Mouse (Mus musculus): ENCODE results near the gene Zfp1. TPM values are rescaled to one million over a fixed set of nuclear protein-coding genes. Genes with fewer than 3 reads are reported as not detected.

Zfp1 gene
- polyA plus RNA-seq, 1 experiment from 2014 or later: 22.0 TPM

DNA sequence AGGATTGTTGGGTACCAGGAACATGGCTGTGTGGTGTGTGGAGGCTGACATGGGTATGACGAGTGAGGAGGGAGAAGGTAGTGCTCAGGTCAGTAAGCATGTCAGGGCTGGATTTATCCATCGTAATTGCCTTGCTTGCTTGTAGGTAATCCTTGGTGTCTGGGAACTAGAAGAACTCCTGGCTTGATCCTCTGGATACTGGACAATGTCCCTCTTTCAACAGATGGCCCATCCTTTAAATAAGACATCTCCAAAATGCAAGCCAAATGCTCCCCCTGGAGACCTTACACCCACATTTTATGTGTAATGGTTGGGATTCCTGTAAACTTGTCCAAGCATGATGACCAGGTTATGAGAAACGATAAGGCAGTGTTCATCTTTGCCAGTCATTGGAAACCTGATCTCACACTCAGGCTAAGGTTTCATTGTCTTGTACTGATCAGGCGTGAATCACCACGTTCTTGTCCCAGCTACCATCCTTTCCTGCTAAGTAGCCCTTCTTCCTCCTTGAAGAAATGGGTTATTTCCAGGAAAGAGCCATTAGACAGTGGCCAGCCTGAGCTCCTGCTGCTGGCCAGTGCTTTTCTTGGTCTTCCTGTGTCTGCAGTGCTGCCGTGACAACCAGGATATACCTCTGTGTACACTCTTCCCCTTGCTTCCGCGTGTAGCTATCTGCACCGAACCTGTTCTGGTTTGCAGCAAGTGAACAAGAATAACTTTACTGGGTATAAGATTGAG is 43.3 kb upstream of the Zfp1 start:
- Histone ChIP-seq H3K36me3 (ENCODE audit: insufficient read depth) (no peaks in the 10 kb centered on the region), H3K4me3 (ENCODE audit: low read depth, low read length) (no peak overlapping the region), H3K27me3 (ENCODE audit: insufficient read depth, low read length) (no peaks in the 10 kb centered on the region), H3K9me3 (ENCODE audit: low read depth, low read length) (no peaks in the 10 kb centered on the region), H3K4me1 (ENCODE audit: insufficient read depth) (peaks cover 30% of the 10 kb centered on the region), H3K4me2 (no peak overlapping the region), H3K9ac (no peak overlapping the region), H3K27ac (ENCODE audit: low read depth) (no peak overlapping the region)
- DNase-seq (no peak), ATAC-seq (ENCODE audit: insufficient read depth) (no peak)
- TF ChIP-seq CTCF (IDR thresholded peaks at IDR 0.05; ENCODE audit: low read depth): no peak
- WGBS: 77% methylated on average over 9 of the region's 9 CpGs

DNA sequence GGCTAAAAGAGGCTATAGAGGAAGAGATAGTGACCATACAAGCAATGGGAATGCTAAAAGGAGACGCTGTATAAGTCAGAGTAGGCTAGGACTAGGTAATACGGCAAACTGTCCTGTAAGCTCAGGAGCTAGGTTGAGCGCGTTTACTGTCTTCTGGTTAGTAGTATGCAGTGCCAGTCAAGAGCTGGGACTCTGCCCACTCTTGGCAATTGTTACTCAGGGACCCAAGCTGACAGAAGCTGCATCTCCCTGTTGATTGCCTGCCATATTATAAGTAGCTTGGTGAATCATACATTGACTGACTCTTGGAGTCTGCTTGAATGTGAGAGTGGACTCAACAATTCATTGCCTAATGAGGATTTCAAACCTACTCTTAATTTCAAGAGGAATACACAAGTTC is 41.2 kb upstream of the Zfp1 start:
- peaks cover 9% of the 10 kb centered on the region for H3K4me1 ChIP-seq (ENCODE audit: insufficient read depth)
- no peak overlapping the region for H3K4me2 ChIP-seq
- H3K4me3 ChIP-seq (ENCODE audit: low read depth, low read length): no peak overlapping the region
- no peaks in the 10 kb centered on the region for H3K36me3 ChIP-seq (ENCODE audit: insufficient read depth)
- 95% methylated on average over 4 of the region's 4 CpGs for WGBS
- DNase-seq: no peak
- no peak for TF ChIP-seq CTCF (IDR thresholded peaks at IDR 0.05; ENCODE audit: low read depth)
- no peak overlapping the region for H3K9ac ChIP-seq
- ATAC-seq (ENCODE audit: insufficient read depth): no peak
- H3K27me3 ChIP-seq (ENCODE audit: insufficient read depth, low read length): no peaks in the 10 kb centered on the region
- H3K27ac ChIP-seq (ENCODE audit: low read depth): no peak overlapping the region
- no peaks in the 10 kb centered on the region for H3K9me3 ChIP-seq (ENCODE audit: low read depth, low read length)

DNA sequence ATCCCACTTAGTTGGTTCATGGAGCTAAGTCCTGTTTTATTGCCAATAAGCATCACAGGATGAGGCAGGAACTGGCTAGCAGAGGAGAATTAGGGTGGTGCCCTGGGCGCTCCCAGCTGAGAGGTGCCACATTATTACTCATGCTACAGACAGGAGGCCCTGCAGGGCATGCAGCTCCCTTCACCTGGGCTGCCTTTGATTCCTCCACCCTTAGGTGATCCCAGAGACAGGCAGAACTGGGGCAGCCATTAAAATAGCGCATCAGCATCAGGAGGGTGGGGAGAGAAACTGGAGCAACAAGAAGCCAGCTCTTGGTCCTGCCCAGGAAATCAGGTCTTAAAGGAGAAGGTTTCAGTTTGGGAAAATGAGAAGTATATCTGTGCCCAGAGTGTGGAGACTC is 38.2 kb upstream of the Zfp1 start:
- Histone ChIP-seq H3K9ac (no peak overlapping the region), H3K4me2 (no peak overlapping the region), H3K4me1 (ENCODE audit: insufficient read depth) (no peaks in the 10 kb centered on the region), H3K4me3 (ENCODE audit: low read depth, low read length) (no peak overlapping the region), H3K27ac (ENCODE audit: low read depth) (no peak overlapping the region), H3K36me3 (ENCODE audit: insufficient read depth) (no peaks in the 10 kb centered on the region), H3K27me3 (ENCODE audit: insufficient read depth, low read length) (no peaks in the 10 kb centered on the region), H3K9me3 (ENCODE audit: low read depth, low read length) (no peaks in the 10 kb centered on the region)
- DNase-seq (no peak), ATAC-seq (ENCODE audit: insufficient read depth) (no peak)
- WGBS: 92% methylated on average over 2 of the region's 2 CpGs
- no peak for TF ChIP-seq CTCF (IDR thresholded peaks at IDR 0.05; ENCODE audit: low read depth)

DNA sequence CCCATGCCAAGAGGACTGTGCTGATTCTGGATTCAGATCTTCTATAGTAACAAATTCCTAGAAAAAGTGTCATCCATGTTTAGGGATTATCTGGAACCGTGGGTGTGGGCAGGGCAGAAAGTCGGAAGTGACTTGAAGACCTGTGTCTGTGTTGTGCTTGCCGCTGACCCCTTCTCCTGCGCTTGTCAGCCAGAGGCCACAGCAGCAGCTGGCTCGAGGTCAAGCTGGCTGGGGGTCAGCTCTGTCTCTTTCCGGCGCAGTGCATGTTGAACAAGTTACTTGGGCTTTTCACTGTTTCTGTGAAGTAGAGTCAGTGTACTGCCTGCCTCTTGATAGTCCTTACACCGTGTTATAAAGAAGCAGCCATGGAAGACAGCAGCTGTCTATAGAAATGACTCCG is 36.2 kb upstream of the Zfp1 start:
- Histone ChIP-seq H3K9me3 (ENCODE audit: low read depth, low read length) (no peaks in the 10 kb centered on the region), H3K4me3 (ENCODE audit: low read depth, low read length) (no peak overlapping the region), H3K27ac (ENCODE audit: low read depth) (no peak overlapping the region), H3K4me2 (no peak overlapping the region), H3K4me1 (ENCODE audit: insufficient read depth) (no peaks in the 10 kb centered on the region), H3K9ac (no peak overlapping the region), H3K36me3 (ENCODE audit: insufficient read depth) (peaks cover 5% of the 10 kb centered on the region), H3K27me3 (ENCODE audit: insufficient read depth, low read length) (no peaks in the 10 kb centered on the region)
- 72% methylated on average over 9 of the region's 9 CpGs for WGBS
- TF ChIP-seq CTCF (IDR thresholded peaks at IDR 0.05; ENCODE audit: low read depth): no peak
- DNase-seq (no peak), ATAC-seq (ENCODE audit: insufficient read depth) (no peak)

DNA sequence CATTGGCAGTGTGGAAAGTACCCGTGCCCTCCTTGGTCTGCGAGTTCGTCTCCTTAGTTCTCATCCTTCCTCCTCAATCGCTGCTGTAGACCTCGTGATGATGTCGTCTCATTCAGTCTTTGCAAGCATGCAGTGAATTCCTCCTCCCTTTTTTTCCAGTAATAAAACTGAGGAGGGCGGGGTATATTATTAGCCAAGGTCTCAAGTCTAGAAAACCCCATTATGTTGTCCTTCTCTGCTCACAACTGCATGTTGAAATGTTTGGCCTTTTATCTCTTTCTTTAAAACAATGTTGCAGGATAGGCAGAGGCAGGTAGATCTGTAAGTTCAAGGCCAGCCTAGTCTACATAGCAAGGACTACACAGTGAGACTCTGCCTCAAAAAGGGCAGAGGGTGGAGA is 35.8 kb upstream of the Zfp1 start:
- Histone ChIP-seq H3K27ac (ENCODE audit: low read depth) (no peak overlapping the region), H3K4me1 (ENCODE audit: insufficient read depth) (no peaks in the 10 kb centered on the region), H3K9ac (no peak overlapping the region), H3K27me3 (ENCODE audit: insufficient read depth, low read length) (no peaks in the 10 kb centered on the region), H3K4me2 (no peak overlapping the region), H3K4me3 (ENCODE audit: low read depth, low read length) (no peak overlapping the region), H3K36me3 (ENCODE audit: insufficient read depth) (peaks cover 9% of the 10 kb centered on the region), H3K9me3 (ENCODE audit: low read depth, low read length) (no peaks in the 10 kb centered on the region)
- TF ChIP-seq CTCF (IDR thresholded peaks at IDR 0.05; ENCODE audit: low read depth): no peak
- no peak for ATAC-seq (ENCODE audit: insufficient read depth)
- DNase-seq: no peak
- 90% methylated on average over 7 of the region's 7 CpGs for WGBS

DNA sequence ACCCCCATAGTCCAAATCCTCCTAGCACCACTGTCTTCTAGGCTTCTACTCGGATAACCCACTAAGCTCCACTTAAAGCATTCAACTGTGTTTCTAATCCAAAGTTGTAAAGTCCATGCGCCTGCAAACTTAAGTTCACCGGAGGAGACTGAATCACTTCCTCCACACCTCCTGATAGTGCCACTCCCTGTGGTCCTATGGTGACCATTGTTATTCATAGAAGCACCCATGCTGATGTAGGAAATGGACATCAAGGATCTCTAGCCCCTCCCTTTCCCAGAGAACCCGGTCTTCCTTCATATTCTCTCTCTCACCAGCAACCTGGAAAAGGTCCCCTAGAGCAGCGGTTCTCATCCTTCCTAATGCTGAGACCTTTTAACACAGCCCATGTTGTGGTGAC is 30.0 kb upstream of the Zfp1 start:
- Histone ChIP-seq H3K27ac (ENCODE audit: low read depth) (no peak overlapping the region), H3K4me2 (no peak overlapping the region), H3K9me3 (ENCODE audit: low read depth, low read length) (no peaks in the 10 kb centered on the region), H3K27me3 (ENCODE audit: insufficient read depth, low read length) (no peaks in the 10 kb centered on the region), H3K4me3 (ENCODE audit: low read depth, low read length) (no peak overlapping the region), H3K4me1 (ENCODE audit: insufficient read depth) (no peaks in the 10 kb centered on the region), H3K9ac (no peak overlapping the region), H3K36me3 (ENCODE audit: insufficient read depth) (peaks cover 18% of the 10 kb centered on the region)
- no peak for TF ChIP-seq CTCF (IDR thresholded peaks at IDR 0.05; ENCODE audit: low read depth)
- DNase-seq (no peak), ATAC-seq (ENCODE audit: insufficient read depth) (no peak)
- 80% methylated on average over 5 of the region's 5 CpGs for WGBS

DNA sequence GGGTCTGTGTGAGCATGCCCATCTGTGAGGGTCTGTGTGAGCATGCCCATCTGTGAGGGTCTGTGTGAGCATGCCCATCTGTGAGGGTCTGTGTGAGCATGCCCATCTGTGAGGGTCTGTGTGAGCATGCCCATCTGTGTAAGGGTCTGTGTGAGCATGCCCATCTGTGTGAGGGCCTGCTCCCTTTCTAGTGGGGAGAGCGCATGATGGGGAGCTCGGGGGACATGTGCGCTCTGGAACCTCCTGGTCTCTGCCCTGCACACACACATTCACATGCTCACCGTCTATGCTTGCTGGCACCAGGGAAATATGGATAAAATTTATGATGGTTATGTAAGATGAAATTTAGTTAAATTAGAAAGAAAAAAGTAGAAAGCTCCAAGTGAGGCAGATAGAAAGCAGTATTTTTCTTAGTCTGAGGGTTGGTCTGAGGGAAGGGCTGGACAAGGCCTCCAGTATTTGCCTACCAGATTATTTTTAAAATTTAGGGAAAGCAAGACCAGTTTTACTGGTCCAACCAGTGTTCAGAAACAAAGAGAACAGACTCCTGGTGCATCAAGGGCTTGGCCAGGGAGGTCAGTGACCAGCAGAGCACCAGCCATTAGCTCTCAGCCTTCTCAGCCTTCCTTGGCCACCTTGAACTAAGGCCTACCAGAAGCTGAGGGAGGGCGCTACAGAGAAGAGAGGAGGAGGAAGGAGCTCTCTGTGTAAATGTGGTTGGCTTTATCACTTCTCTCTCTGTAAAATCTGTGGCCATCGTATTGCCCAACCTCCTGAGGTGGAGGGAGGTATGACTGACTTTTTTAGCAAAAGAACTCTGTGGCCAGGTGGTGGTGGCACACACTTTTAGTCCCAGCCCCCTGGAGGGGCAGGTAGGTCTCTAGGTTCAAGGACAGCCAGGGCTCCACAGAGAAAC is 28.2 kb upstream of the Zfp1 start:
- ATAC-seq (ENCODE audit: insufficient read depth) (peak; percentile 49; the same call in 1 of the 2 replicates), DNase-seq (no peak)
- Histone ChIP-seq H3K9ac (no peak overlapping the region), H3K4me1 (ENCODE audit: insufficient read depth) (no peaks in the 10 kb centered on the region), H3K4me2 (no peak overlapping the region), H3K36me3 (ENCODE audit: insufficient read depth) (peaks cover 22% of the 10 kb centered on the region), H3K4me3 (ENCODE audit: low read depth, low read length) (no peak overlapping the region), H3K9me3 (ENCODE audit: low read depth, low read length) (no peaks in the 10 kb centered on the region), H3K27ac (ENCODE audit: low read depth) (peak overlapping the region; percentile 63), H3K27me3 (ENCODE audit: insufficient read depth, low read length) (no peaks in the 10 kb centered on the region)
- TF ChIP-seq CTCF (IDR thresholded peaks at IDR 0.05; ENCODE audit: low read depth): no peak
- WGBS: 70% methylated on average over 6 of the region's 6 CpGs

Data from lung, embryonic 14.5 days (tissue).